Mouse (Mus musculus) hindbrain, embryonic 13.5 days (tissue): ENCODE measurements around the gene Jazf1. TPM values are rescaled to one million over a fixed set of nuclear protein-coding genes. Genes with fewer than 3 reads are reported as not detected.

Experiments
- ATAC-seq: fragments of 200-750 bp; cut with Nextera tagmentation; 2 replicates; pipeline ENCODE4 v1.8.0; 2017; ENCODE audit warnings: moderate TSS enrichment; ENCODE audit not compliant: low FRiP score
- H3K27ac ChIP-seq: fragments of 300-500 bp; sonication (generic); 2 replicates; pipeline ENCODE4 v1.5.1; 2015; ENCODE audit warnings: inconsistent platforms, mild to moderate bottlenecking, moderate library complexity
- H3K27me3 ChIP-seq: fragments of 300-500 bp; sonication (generic); 2 replicates; pipeline ENCODE4 v1.6.1; 2015; ENCODE audit warnings: mild to moderate bottlenecking, inconsistent platforms
- H3K36me3 ChIP-seq: fragments of 300-500 bp; sonication (generic); 2 replicates; pipeline ENCODE4 v1.6.1; 2015; ENCODE audit warnings: mild to moderate bottlenecking, inconsistent platforms
- H3K4me1 ChIP-seq: fragments of 300-500 bp; sonication (generic); replicated peaks from 2 replicates; pipeline ENCODE4 v1.6.1; 2015; ENCODE audit warnings: inconsistent platforms
- H3K4me2 ChIP-seq: fragments of 300-500 bp; sonication (generic); 2 replicates; pipeline ENCODE4 v1.6.1; 2015; ENCODE audit warnings: inconsistent platforms, mild to moderate bottlenecking, moderate library complexity
- H3K4me3 ChIP-seq: fragments of 300-500 bp; sonication (generic); 2 replicates; pipeline ENCODE4 v1.5.1; 2015; ENCODE audit warnings: mild to moderate bottlenecking, inconsistent platforms
- H3K9ac ChIP-seq: fragments of 300-500 bp; sonication (generic); 2 replicates; pipeline ENCODE4 v1.6.1; 2015; ENCODE audit warnings: mild to moderate bottlenecking, inconsistent platforms
- H3K9me3 ChIP-seq: fragments of 300-500 bp; sonication (generic); 2 replicates; pipeline ENCODE4 v1.6.1; 2016; ENCODE audit warnings: inconsistent platforms
- WGBS: fragments of 180-500 bp; shearing (Covaris S2); methylation state at CpG from one replicate; pipeline ENCODE4 v1.1.7; 2015; 5-methylcytosine and 5-hydroxymethylcytosine counted together
- polyA plus RNA-seq: library from polyadenylated mRNA; unstranded; fragments of >200 nt; fragmentation: Nextera tagmentation; extraction: Ambion mirVana; gene quantifications from 2 replicates; pipeline ENCODE4 v1.2.1, GENCODE M21; 2015

Jazf1 gene
- polyA plus RNA-seq, 1 experiment from 2014 or later: 29.2 TPM

GRCm38 (mm10) chr6:52825535-52825934 lies 242.9 kb downstream of the Jazf1 start:
- H3K27me3 ChIP-seq: 0 out of 2 replicates have a peak, but pooled peaks cover 3% of the 10 kb centered on the region
- WGBS: 88% methylated on average over 5 of the region's 5 CpGs
- no peaks in the 10 kb centered on the region for H3K36me3 ChIP-seq
- H3K27ac ChIP-seq: 0 out of 2 replicates have a peak overlapping the region, but pooled peaks have one; percentile 23
- ATAC-seq: no peak
- H3K4me1 ChIP-seq: peaks cover 17% of the 10 kb centered on the region
- no peak overlapping the region for H3K4me2 ChIP-seq
- H3K9me3 ChIP-seq: no peaks in the 10 kb centered on the region
- no peak overlapping the region for H3K9ac ChIP-seq
- H3K4me3 ChIP-seq: no peak overlapping the region

GRCm38 (mm10) chr6:52824977-52825482 lies 243.4 kb downstream of the Jazf1 start:
- Histone ChIP-seq H3K9ac (no peak overlapping the region), H3K27ac (peak overlapping the region; percentile 23; the same call in 1 of the 2 replicates), H3K4me2 (no peak overlapping the region), H3K9me3 (no peaks in the 10 kb centered on the region), H3K4me3 (no peak overlapping the region), H3K36me3 (no peaks in the 10 kb centered on the region), H3K4me1 (peaks cover 14% of the 10 kb centered on the region), H3K27me3 (0 out of 2 replicates have a peak, but pooled peaks cover 2% of the 10 kb centered on the region)
- ATAC-seq: no peak
- WGBS: 74% methylated on average over 3 of the region's 3 CpGs

- H3K27me3 ChIP-seq: no peaks in the 10 kb centered on the region
- H3K4me2 ChIP-seq: no peak overlapping the region
- H3K4me1 ChIP-seq: peaks cover 10% of the 10 kb centered on the region
- no peak overlapping the region for H3K9ac ChIP-seq
- H3K4me3 ChIP-seq: no peak overlapping the region
- ATAC-seq: no peak
- no peaks in the 10 kb centered on the region for H3K9me3 ChIP-seq
- WGBS: 67% methylated on average over 7 of the region's 7 CpGs
- no peaks in the 10 kb centered on the region for H3K36me3 ChIP-seq
- no peak overlapping the region for H3K27ac ChIP-seq
These were observed 245.4 kb downstream of the Jazf1 start for GRCm38 (mm10) chr6:52823064-52823463.

GRCm38 (mm10) chr6:52822625-52823024 lies 245.8 kb downstream of the Jazf1 start:
- Histone ChIP-seq H3K4me3 (no peak overlapping the region), H3K27ac (no peak overlapping the region), H3K36me3 (no peaks in the 10 kb centered on the region), H3K27me3 (no peaks in the 10 kb centered on the region), H3K4me1 (peaks cover 10% of the 10 kb centered on the region), H3K9me3 (no peaks in the 10 kb centered on the region), H3K9ac (no peak overlapping the region), H3K4me2 (no peak overlapping the region)
- WGBS: 90% methylated on average over 2 of the region's 2 CpGs
- ATAC-seq: no peak

GRCm38 (mm10) chr6:52819353-52819752 lies 249.1 kb downstream of the Jazf1 start:
- no peak overlapping the region for H3K9ac ChIP-seq
- H3K36me3 ChIP-seq: no peaks in the 10 kb centered on the region
- WGBS: 72% methylated on average over 8 of the region's 8 CpGs
- H3K27me3 ChIP-seq: no peaks in the 10 kb centered on the region
- H3K4me2 ChIP-seq: no peak overlapping the region
- H3K4me3 ChIP-seq: no peak overlapping the region
- H3K9me3 ChIP-seq: no peaks in the 10 kb centered on the region
- peaks cover 5% of the 10 kb centered on the region; the same call in 1 of the 2 replicates for H3K4me1 ChIP-seq
- ATAC-seq: no peak
- no peak overlapping the region for H3K27ac ChIP-seq

GRCm38 (mm10) chr6:52818041-52818440 lies 250.4 kb downstream of the Jazf1 start:
- Histone ChIP-seq H3K4me3 (no peak overlapping the region), H3K36me3 (no peaks in the 10 kb centered on the region), H3K4me2 (no peak overlapping the region), H3K9me3 (no peaks in the 10 kb centered on the region), H3K4me1 (0 out of 2 replicates have a peak, but pooled peaks cover 4% of the 10 kb centered on the region), H3K9ac (no peak overlapping the region), H3K27me3 (no peaks in the 10 kb centered on the region), H3K27ac (no peak overlapping the region)
- ATAC-seq: no peak
- 90% methylated on average over 4 of the region's 4 CpGs for WGBS

- Histone ChIP-seq H3K4me3 (no peak overlapping the region), H3K4me1 (0 out of 2 replicates have a peak, but pooled peaks cover 4% of the 10 kb centered on the region)
- 85% methylated on average over 10 of the region's 10 CpGs for WGBS
These were observed 251.1 kb downstream of the Jazf1 start for GRCm38 (mm10) chr6:52817203-52817874.

GRCm38 (mm10) chr6:52805237-52805856 lies 263.1 kb downstream of the Jazf1 start:
- no peaks in the 10 kb centered on the region for H3K27me3 ChIP-seq
- no peaks in the 10 kb centered on the region for H3K9me3 ChIP-seq
- no peak overlapping the region for H3K4me3 ChIP-seq
- ATAC-seq: no peak
- no peaks in the 10 kb centered on the region for H3K36me3 ChIP-seq
- H3K27ac ChIP-seq: no peak overlapping the region
- H3K4me1 ChIP-seq: no peaks in the 10 kb centered on the region
- 93% methylated on average over 3 of the region's 3 CpGs for WGBS
- H3K9ac ChIP-seq: no peak overlapping the region
- H3K4me2 ChIP-seq: no peak overlapping the region

More at GRCm38 (mm10) chr6:52817203-52817874, 251.1 kb downstream of the Jazf1 start:
- no peaks in the 10 kb centered on the region for H3K27me3 ChIP-seq
- no peak for ATAC-seq
- H3K36me3 ChIP-seq: no peaks in the 10 kb centered on the region
- H3K4me2 ChIP-seq: no peak overlapping the region
- no peak overlapping the region for H3K27ac ChIP-seq
- H3K9ac ChIP-seq: no peak overlapping the region
- no peaks in the 10 kb centered on the region for H3K9me3 ChIP-seq

- no peak overlapping the region for H3K4me3 ChIP-seq
- no peak overlapping the region for H3K4me2 ChIP-seq
- H3K4me1 ChIP-seq: peaks cover 10% of the 10 kb centered on the region
- 65% methylated on average over 9 of the region's 9 CpGs for WGBS
- H3K27ac ChIP-seq: no peak overlapping the region
- H3K27me3 ChIP-seq: no peaks in the 10 kb centered on the region
- H3K9ac ChIP-seq: no peak overlapping the region
- no peak for ATAC-seq
- no peaks in the 10 kb centered on the region for H3K36me3 ChIP-seq
- H3K9me3 ChIP-seq: no peaks in the 10 kb centered on the region
These were observed 266.2 kb downstream of the Jazf1 start for GRCm38 (mm10) chr6:52802181-52802580.

- Histone ChIP-seq H3K4me3 (no peak overlapping the region), H3K36me3 (no peaks in the 10 kb centered on the region), H3K4me2 (no peak overlapping the region), H3K27ac (peak overlapping the region; percentile 48; the same call in 1 of the 2 replicates), H3K9me3 (no peaks in the 10 kb centered on the region), H3K4me1 (peaks cover 37% of the 10 kb centered on the region), H3K27me3 (no peaks in the 10 kb centered on the region), H3K9ac (no peak overlapping the region)
- ATAC-seq: no peak
- WGBS: 46% methylated on average over 6 of the region's 6 CpGs
These were observed 271.1 kb downstream of the Jazf1 start for GRCm38 (mm10) chr6:52797252-52797800.

GRCm38 (mm10) chr6:52796691-52797090 lies 271.7 kb downstream of the Jazf1 start:
- Histone ChIP-seq H3K4me2 (no peak overlapping the region), H3K4me1 (peaks cover 37% of the 10 kb centered on the region), H3K27ac (no peak overlapping the region), H3K9ac (no peak overlapping the region), H3K9me3 (no peaks in the 10 kb centered on the region), H3K4me3 (no peak overlapping the region), H3K36me3 (no peaks in the 10 kb centered on the region), H3K27me3 (no peaks in the 10 kb centered on the region)
- 75% methylated on average over 1 of the region's 1 CpGs for WGBS
- ATAC-seq: no peak

- Histone ChIP-seq H3K4me1 (peaks cover 37% of the 10 kb centered on the region), H3K27ac (no peak overlapping the region), H3K36me3 (no peaks in the 10 kb centered on the region), H3K27me3 (no peaks in the 10 kb centered on the region), H3K4me2 (no peak overlapping the region), H3K4me3 (no peak overlapping the region), H3K9ac (no peak overlapping the region), H3K9me3 (no peaks in the 10 kb centered on the region)
- 59% methylated on average over 9 of the region's 9 CpGs for WGBS
- no peak for ATAC-seq
These were observed 272.3 kb downstream of the Jazf1 start for GRCm38 (mm10) chr6:52796035-52796598.
